Mouse (Mus musculus) ES-E14 (cell line): ENCODE measurements around the gene Elfn1.

Experiments used
- CHD2 ChIP-seq: IDR thresholded peaks from 2 replicates; pipeline ENCODE4 v1.6.1; 2014; ENCODE audit warnings: mild to moderate bottlenecking, low read depth, low read length, inconsistent platforms
- HCFC1 ChIP-seq: IDR thresholded peaks from 2 replicates; pipeline ENCODE4 v1.6.1; 2012; ENCODE audit warnings: low read length, inconsistent platforms, borderline replicate concordance; ENCODE audit not compliant: insufficient read depth
- ZC3H11A ChIP-seq: IDR thresholded peaks from 2 replicates; pipeline ENCODE4 v1.6.1; 2012; ENCODE audit warnings: low read depth, mild to moderate bottlenecking, inconsistent platforms, low read length, borderline replicate concordance

GRCm38 (mm10) chr5:139964391-139964790, 56.6 kb downstream of the Elfn1 start:
- TF ChIP-seq HCFC1 (no peak), CHD2 (no peak), ZC3H11A (no peak)
